Mouse (Mus musculus) liver, postnatal 0 days (tissue): Measurements from ENCODE around the gene Ly6g6f.

ENCODE experiments used
- CTCF ChIP-seq: sonication (generic); IDR thresholded peaks from 2 replicates; pipeline ENCODE4 v1.5.1; 2016; ENCODE audit warnings: antibody characterized with exemption, low read depth
- EP300 ChIP-seq: IDR thresholded peaks from 2 replicates; pipeline ENCODE4 v1.6.1; 2016; ENCODE audit warnings: antibody characterized with exemption, low read depth, mild to moderate bottlenecking

DNA sequence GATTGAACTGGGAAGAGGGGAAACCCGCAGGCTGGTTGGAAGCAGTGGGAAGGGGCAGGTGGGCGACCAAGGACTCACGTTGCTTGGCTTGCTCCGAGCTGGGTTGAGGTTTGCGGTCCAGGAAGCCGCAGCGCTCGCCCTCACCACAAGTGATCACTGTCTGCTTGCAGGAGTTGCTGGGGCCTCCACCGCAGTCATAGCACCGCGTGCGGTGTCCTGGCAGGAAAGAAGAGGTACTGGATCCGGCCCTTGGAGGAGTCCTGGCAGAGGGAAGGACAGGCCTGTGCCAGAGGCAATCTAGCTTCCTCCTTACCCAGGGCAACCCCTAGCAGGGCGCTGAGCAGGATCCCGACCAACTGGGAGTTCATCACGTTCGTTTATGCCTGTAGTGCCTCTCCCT, 11.3 kb downstream of the Ly6g6f start:
- TF ChIP-seq EP300: no peak
- TF ChIP-seq CTCF: no peak
